Mouse (Mus musculus): Measurements from ENCODE around the gene Acot8. TPM values are rescaled to one million over a fixed set of nuclear protein-coding genes. Genes with fewer than 3 reads are reported as not detected.
"Not testable (repeated sequence)": the region's sequence is repeated elsewhere in the genome, so short reads cannot be mapped to it uniquely, and the experiment has no call there.

The Acot8 gene
- polyA plus RNA-seq, 1 experiment from 2014 or later: 43.8 TPM

GRCm38 (mm10) chr2:164800252-164801004, 4.3 kb downstream of the Acot8 start:
- WGBS: 90% methylated on average over 13 of the region's 13 CpGs
- no peak for TF ChIP-seq EP300 (optimal IDR thresholded peaks at IDR 0.05)

GRCm38 (mm10) chr2:164798554-164798953, 6.1 kb downstream of the Acot8 start:
- H3K4me1 ChIP-seq (replicated peaks; ENCODE audit: control insufficient read depth, insufficient read depth); H3K27ac ChIP-seq (replicated peaks); H3K9ac ChIP-seq (ENCODE audit: low read length); H3K9me3 ChIP-seq (ENCODE audit: control insufficient read depth, low read length); H3K4me2 ChIP-seq (replicated peaks; ENCODE audit: low read depth); H3K4me3 ChIP-seq (ENCODE audit: low read depth, low read length); H3K27me3 ChIP-seq (ENCODE audit: control insufficient read depth, insufficient read depth, low read length); DNase-seq (ENCODE audit: low spot score); ATAC-seq (ENCODE audit: low FRiP score, low TSS enrichment); H3K36me3 ChIP-seq (ENCODE audit: control insufficient read depth, insufficient read depth, low read length): not testable (repeated sequence)
- TF ChIP-seq CTCF (IDR thresholded peaks at IDR 0.05; ENCODE audit: low read depth): peak; percentile 61
- WGBS: 78% methylated on average over 6 of the region's 6 CpGs

More at GRCm38 (mm10) chr2:164800252-164801004, 4.3 kb downstream of the Acot8 start:
- H3K27me3 ChIP-seq (ENCODE audit: control insufficient read depth, insufficient read depth, low read length): no peaks in the 10 kb centered on the region
- H3K36me3 ChIP-seq (ENCODE audit: control insufficient read depth, insufficient read depth, low read length): peaks cover 4% of the 10 kb centered on the region; the same call in 1 of the 2 replicates
- H3K27ac ChIP-seq (replicated peaks): no peak overlapping the region
- no peaks in the 10 kb centered on the region for H3K9me3 ChIP-seq (ENCODE audit: control insufficient read depth, low read length)
- H3K4me1 ChIP-seq (replicated peaks; ENCODE audit: control insufficient read depth, insufficient read depth): peaks cover 2% of the 10 kb centered on the region; the same call in 1 of the 2 replicates
- H3K9ac ChIP-seq (ENCODE audit: low read length): no peak overlapping the region
- ATAC-seq (ENCODE audit: low FRiP score, low TSS enrichment) (no peak), DNase-seq (ENCODE audit: low spot score) (no peak)
- no peak overlapping the region for H3K4me3 ChIP-seq (ENCODE audit: low read depth, low read length)
- H3K4me2 ChIP-seq (replicated peaks; ENCODE audit: low read depth): no peak overlapping the region

GRCm38 (mm10) chr2:164795868-164796267, 8.8 kb downstream of the Acot8 start:
- DNase-seq (ENCODE audit: low spot score) (no peak), ATAC-seq (ENCODE audit: low FRiP score, low TSS enrichment) (no peak)
- 79% methylated on average over 4 of the region's 4 CpGs for WGBS
- no peak overlapping the region for H3K27ac ChIP-seq (replicated peaks)
- H3K36me3 ChIP-seq (ENCODE audit: control insufficient read depth, insufficient read depth, low read length): peaks cover 21% of the 10 kb centered on the region
- TF ChIP-seq CTCF (IDR thresholded peaks at IDR 0.05; ENCODE audit: low read depth): no peak
- TF ChIP-seq EP300 (optimal IDR thresholded peaks at IDR 0.05): no peak
- no peak overlapping the region for H3K4me2 ChIP-seq (replicated peaks; ENCODE audit: low read depth)
- H3K9ac ChIP-seq (ENCODE audit: low read length): no peak overlapping the region
- no peaks in the 10 kb centered on the region for H3K9me3 ChIP-seq (ENCODE audit: control insufficient read depth, low read length)
- no peaks in the 10 kb centered on the region for H3K27me3 ChIP-seq (ENCODE audit: control insufficient read depth, insufficient read depth, low read length)
- no peak overlapping the region for H3K4me3 ChIP-seq (ENCODE audit: low read depth, low read length)
- no peaks in the 10 kb centered on the region for H3K4me1 ChIP-seq (replicated peaks; ENCODE audit: control insufficient read depth, insufficient read depth)

- no peak overlapping the region for H3K9ac ChIP-seq (ENCODE audit: low read length)
- DNase-seq (ENCODE audit: low spot score) (peak; percentile 86), ATAC-seq (ENCODE audit: low FRiP score, low TSS enrichment) (peak; percentile 45)
- H3K4me3 ChIP-seq (ENCODE audit: low read depth, low read length): no peak overlapping the region
- H3K9me3 ChIP-seq (ENCODE audit: control insufficient read depth, low read length): no peaks in the 10 kb centered on the region
- no peaks in the 10 kb centered on the region for H3K27me3 ChIP-seq (ENCODE audit: control insufficient read depth, insufficient read depth, low read length)
- no peak overlapping the region for H3K27ac ChIP-seq (replicated peaks)
- 25% methylated on average over 5 of the region's 5 CpGs for WGBS
- peaks cover 21% of the 10 kb centered on the region for H3K36me3 ChIP-seq (ENCODE audit: control insufficient read depth, insufficient read depth, low read length)
- no peak overlapping the region for H3K4me2 ChIP-seq (replicated peaks; ENCODE audit: low read depth)
- TF ChIP-seq EP300 (optimal IDR thresholded peaks at IDR 0.05): no peak
- peak; percentile 91 for TF ChIP-seq CTCF (IDR thresholded peaks at IDR 0.05; ENCODE audit: low read depth)
- no peaks in the 10 kb centered on the region for H3K4me1 ChIP-seq (replicated peaks; ENCODE audit: control insufficient read depth, insufficient read depth)
Measured at GRCm38 (mm10) chr2:164794293-164794692, 10.4 kb downstream of the Acot8 start.

GRCm38 (mm10) chr2:164793772-164794171, 10.9 kb downstream of the Acot8 start:
- Histone ChIP-seq H3K4me2 (replicated peaks; ENCODE audit: low read depth) (no peak overlapping the region), H3K4me3 (ENCODE audit: low read depth, low read length) (no peak overlapping the region), H3K9ac (ENCODE audit: low read length) (no peak overlapping the region), H3K9me3 (ENCODE audit: control insufficient read depth, low read length) (no peaks in the 10 kb centered on the region), H3K4me1 (replicated peaks; ENCODE audit: control insufficient read depth, insufficient read depth) (no peaks in the 10 kb centered on the region), H3K27me3 (ENCODE audit: control insufficient read depth, insufficient read depth, low read length) (no peaks in the 10 kb centered on the region), H3K36me3 (ENCODE audit: control insufficient read depth, insufficient read depth, low read length) (peaks cover 21% of the 10 kb centered on the region), H3K27ac (replicated peaks) (no peak overlapping the region)
- TF ChIP-seq EP300 (optimal IDR thresholded peaks at IDR 0.05) (no peak), CTCF (IDR thresholded peaks at IDR 0.05; ENCODE audit: low read depth) (peak; percentile 41)
- 0 out of 2 replicates have a peak, but pooled peaks have one; percentile 24 for ATAC-seq (ENCODE audit: low FRiP score, low TSS enrichment)
- 82% methylated on average over 2 of the region's 2 CpGs for WGBS
- no peak for DNase-seq (ENCODE audit: low spot score)

- no peak overlapping the region for H3K27ac ChIP-seq (replicated peaks)
- H3K27me3 ChIP-seq (ENCODE audit: control insufficient read depth, insufficient read depth, low read length): no peaks in the 10 kb centered on the region
- no peak overlapping the region for H3K4me2 ChIP-seq (replicated peaks; ENCODE audit: low read depth)
- no peak; the same call in 1 of the 2 replicates for ATAC-seq (ENCODE audit: low FRiP score, low TSS enrichment)
- TF ChIP-seq EP300 (optimal IDR thresholded peaks at IDR 0.05) (no peak), CTCF (IDR thresholded peaks at IDR 0.05; ENCODE audit: low read depth) (peak; percentile 82)
- no peaks in the 10 kb centered on the region for H3K9me3 ChIP-seq (ENCODE audit: control insufficient read depth, low read length)
- no peaks in the 10 kb centered on the region for H3K4me1 ChIP-seq (replicated peaks; ENCODE audit: control insufficient read depth, insufficient read depth)
- no peak overlapping the region for H3K9ac ChIP-seq (ENCODE audit: low read length)
- no peak overlapping the region for H3K4me3 ChIP-seq (ENCODE audit: low read depth, low read length)
- peaks cover 21% of the 10 kb centered on the region for H3K36me3 ChIP-seq (ENCODE audit: control insufficient read depth, insufficient read depth, low read length)
- peak; percentile 67 for DNase-seq (ENCODE audit: low spot score)
- WGBS: 80% methylated on average over 3 of the region's 3 CpGs
Measured at GRCm38 (mm10) chr2:164793236-164793635, 11.4 kb downstream of the Acot8 start.
